Mouse (Mus musculus) liver, postnatal 0 days (tissue): ENCODE measurements around the gene Ubr2. TPM values are rescaled to one million over a fixed set of nuclear protein-coding genes. Genes with fewer than 3 reads are reported as not detected.

Experiments used
- ATAC-seq: fragments of 200-750 bp; cut with Nextera tagmentation; 2 replicates; pipeline ENCODE4 v1.8.0; 2017; ENCODE audit warnings: mild to moderate bottlenecking, moderate library complexity
- DNase-seq: peaks from one replicate; pipeline ENCODE4 v3.0.0-alpha.2; 2016
- H3K27ac ChIP-seq: fragments of 300-500 bp; sonication (generic); 2 replicates; pipeline ENCODE4 v1.5.1; 2014; ENCODE audit warnings: antibody characterized with exemption, moderate library complexity, mild to moderate bottlenecking, low read depth
- H3K27me3 ChIP-seq: fragments of 300-500 bp; sonication (generic); 2 replicates; pipeline ENCODE4 v1.6.1; 2014; ENCODE audit warnings: low read length, control low read depth, mixed read lengths; ENCODE audit not compliant: insufficient read depth
- H3K36me3 ChIP-seq: fragments of 300-500 bp; sonication (generic); replicated peaks from 2 replicates; pipeline ENCODE4 v1.6.1; 2014; ENCODE audit warnings: mild to moderate bottlenecking, control low read depth, low read length, moderate library complexity, mixed read lengths; ENCODE audit not compliant: insufficient read depth
- H3K4me1 ChIP-seq: fragments of 300-500 bp; sonication (generic); 2 replicates; pipeline ENCODE4 v1.6.1; 2014; ENCODE audit warnings: antibody characterized with exemption, mild to moderate bottlenecking, control low read depth; ENCODE audit not compliant: insufficient read depth
- H3K4me2 ChIP-seq: fragments of 300-500 bp; sonication (generic); 2 replicates; pipeline ENCODE4 v1.6.1; 2014; ENCODE audit warnings: low read depth, mild to moderate bottlenecking, low read length, moderate library complexity, mixed read lengths
- H3K4me3 ChIP-seq: fragments of 300-500 bp; sonication (generic); 2 replicates; pipeline ENCODE4 v1.5.1; 2014; ENCODE audit warnings: low read depth, low read length
- H3K9ac ChIP-seq: fragments of 300-500 bp; sonication (generic); replicated peaks from 2 replicates; pipeline ENCODE4 v1.6.1; 2014; ENCODE audit warnings: mild to moderate bottlenecking, moderate library complexity
- H3K9me3 ChIP-seq: fragments of 300-500 bp; sonication (generic); 2 replicates; pipeline ENCODE4 v1.6.1; 2016; ENCODE audit warnings: mild to moderate bottlenecking, control low read depth, low read length, mixed read lengths
- CTCF ChIP-seq: sonication (generic); IDR thresholded peaks from 2 replicates; pipeline ENCODE4 v1.5.1; 2016; ENCODE audit warnings: antibody characterized with exemption, low read depth
- EP300 ChIP-seq: IDR thresholded peaks from 2 replicates; pipeline ENCODE4 v1.6.1; 2016; ENCODE audit warnings: antibody characterized with exemption, low read depth, mild to moderate bottlenecking
- WGBS: fragments of 180-500 bp; shearing (Covaris S2); extraction: QIAGEN DNeasy Blood & Tissue Kit; methylation state at CpG from one replicate; pipeline ENCODE4 v1.1.7; 2014; ENCODE audit not compliant: insufficient replicate concordance; 5-methylcytosine and 5-hydroxymethylcytosine counted together
- polyA plus RNA-seq: library from polyadenylated mRNA; unstranded; fragments of >200 nt; fragmentation: Nextera tagmentation; extraction: Ambion mirVana; gene quantifications from 2 replicates; pipeline ENCODE4 v1.2.1, GENCODE M21; 2015

Ubr2 gene
- polyA plus RNA-seq, 1 experiment from 2014 or later, result 6.6 TPM

- Histone ChIP-seq H3K4me2 (no peak overlapping the region), H3K27ac (no peak overlapping the region), H3K27me3 (no peaks in the 10 kb centered on the region), H3K4me3 (no peak overlapping the region), H3K36me3 (peaks cover 63% of the 10 kb centered on the region), H3K9ac (no peak overlapping the region), H3K4me1 (peaks cover 12% of the 10 kb centered on the region; the same call in 1 of the 2 replicates), H3K9me3 (no peaks in the 10 kb centered on the region)
- 80% methylated on average over 7 of the region's 7 CpGs for WGBS
- DNase-seq (no peak), ATAC-seq (no peak)
- TF ChIP-seq CTCF, result no peak
- TF ChIP-seq EP300, result no peak
Measured at GRCm38 (mm10) chr17:46996484-46996883, 13.9 kb downstream of the Ubr2 start.

- ATAC-seq (no peak), DNase-seq (no peak)
- H3K4me1 ChIP-seq, result peaks cover 12% of the 10 kb centered on the region; the same call in 1 of the 2 replicates
- peak overlapping the region; percentile 93; the same call in 1 of the 2 replicates for H3K27ac ChIP-seq
- no peak overlapping the region for H3K4me2 ChIP-seq
- no peaks in the 10 kb centered on the region for H3K27me3 ChIP-seq
- H3K4me3 ChIP-seq, result no peak overlapping the region
- TF ChIP-seq CTCF, result no peak
- peaks cover 68% of the 10 kb centered on the region for H3K36me3 ChIP-seq
- no peak overlapping the region for H3K9ac ChIP-seq
- 79% methylated on average over 3 of the region's 3 CpGs for WGBS
- no peaks in the 10 kb centered on the region for H3K9me3 ChIP-seq
Measured at GRCm38 (mm10) chr17:46995621-46996020, 14.7 kb downstream of the Ubr2 start.

- Histone ChIP-seq H3K27ac (peak overlapping the region; percentile 93), H3K4me1 (peaks cover 12% of the 10 kb centered on the region; the same call in 1 of the 2 replicates), H3K9me3 (no peaks in the 10 kb centered on the region), H3K4me2 (0 out of 2 replicates have a peak overlapping the region, but pooled peaks have one; percentile 4), H3K27me3 (no peaks in the 10 kb centered on the region), H3K36me3 (peaks cover 68% of the 10 kb centered on the region), H3K4me3 (no peak overlapping the region), H3K9ac (no peak overlapping the region)
- peak; percentile 79 for DNase-seq
- 57% methylated on average over 10 of the region's 10 CpGs for WGBS
- TF ChIP-seq EP300, result peak; percentile 54; the same call in 1 of the 2 replicates
- TF ChIP-seq CTCF, result no peak
- ATAC-seq, result peak; percentile 93
Measured at GRCm38 (mm10) chr17:46994641-46995398, 15.5 kb downstream of the Ubr2 start.

GRCm38 (mm10) chr17:46993625-46994024 is 16.7 kb downstream of the Ubr2 start:
- Histone ChIP-seq H3K4me1 (peaks cover 12% of the 10 kb centered on the region; the same call in 1 of the 2 replicates), H3K27ac (peak overlapping the region; percentile 93), H3K9ac (no peak overlapping the region), H3K4me3 (no peak overlapping the region), H3K36me3 (peaks cover 66% of the 10 kb centered on the region), H3K9me3 (no peaks in the 10 kb centered on the region), H3K4me2 (0 out of 2 replicates have a peak overlapping the region, but pooled peaks have one; percentile 18), H3K27me3 (no peaks in the 10 kb centered on the region)
- 65% methylated on average over 8 of the region's 8 CpGs for WGBS
- ATAC-seq, result peak; percentile 62
- DNase-seq, result peak; percentile 46
- no peak for TF ChIP-seq CTCF
- peak; percentile 23; the same call in 1 of the 2 replicates for TF ChIP-seq EP300

- no peak overlapping the region for H3K9ac ChIP-seq
- ATAC-seq (no peak), DNase-seq (no peak)
- TF ChIP-seq EP300 (no peak), CTCF (no peak)
- no peaks in the 10 kb centered on the region for H3K9me3 ChIP-seq
- no peaks in the 10 kb centered on the region for H3K4me1 ChIP-seq
- peaks cover 93% of the 10 kb centered on the region for H3K36me3 ChIP-seq
- H3K4me2 ChIP-seq, result no peak overlapping the region
- 92% methylated on average over 3 of the region's 3 CpGs for WGBS
- no peak overlapping the region for H3K27ac ChIP-seq
- H3K4me3 ChIP-seq, result no peak overlapping the region
- no peaks in the 10 kb centered on the region for H3K27me3 ChIP-seq
Measured at GRCm38 (mm10) chr17:46987631-46988030, 22.7 kb downstream of the Ubr2 start.

GRCm38 (mm10) chr17:46980050-46980449 is 30.3 kb downstream of the Ubr2 start:
- no peak overlapping the region for H3K4me3 ChIP-seq
- TF ChIP-seq CTCF, result no peak
- no peak for TF ChIP-seq EP300
- no peak overlapping the region for H3K4me2 ChIP-seq
- H3K9ac ChIP-seq, result no peak overlapping the region
- H3K27ac ChIP-seq, result no peak overlapping the region
- no peaks in the 10 kb centered on the region for H3K4me1 ChIP-seq
- H3K27me3 ChIP-seq, result no peaks in the 10 kb centered on the region
- WGBS, result 91% methylated on average over 6 of the region's 6 CpGs
- ATAC-seq (no peak), DNase-seq (no peak)
- H3K36me3 ChIP-seq, result peaks cover 93% of the 10 kb centered on the region
- no peaks in the 10 kb centered on the region; the same call in 1 of the 2 replicates for H3K9me3 ChIP-seq
